Mouse (Mus musculus) frontal cortex, postnatal 25 days (tissue): ENCODE measurements at regions not wholly inside any gene's neighbourhood (a gene's known extent, or its start where the extent isn't known, plus 50 kb on each side); places are given as distances from the start of the nearest gene placed in this dataset.

Experiments used
- DNase-seq, 2 experiments: peaks; one replicate each; pipeline ENCODE4 v3.0.0; 2022; ENCODE audit warnings: low spot score in 2 of 2

GRCm38 (mm10) chr12:56275556-56276242 is 70.0 kb downstream of the Mbip start:
- DNase-seq: peak; percentile 25 to 42

DNA sequence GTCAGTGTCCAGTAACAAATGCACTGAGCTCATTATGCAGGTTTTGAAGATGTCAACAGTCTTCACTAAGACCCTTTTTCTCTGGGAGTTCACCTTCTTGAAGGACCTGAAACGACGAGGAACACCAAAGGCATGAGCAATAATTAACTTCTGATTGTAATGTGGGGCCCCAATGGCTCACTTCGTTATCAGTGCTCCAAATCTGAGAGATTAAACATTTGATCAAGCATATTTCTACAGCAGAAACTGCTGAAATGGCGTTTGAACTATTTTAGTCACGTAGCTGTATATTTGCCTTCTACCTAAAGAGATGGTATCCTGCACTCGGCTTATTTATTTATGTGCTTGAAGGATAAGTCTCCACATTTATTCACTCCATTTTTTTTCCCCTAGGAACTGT is 80.6 kb downstream of the Mbip start:
- DNase-seq: no peak

DNA sequence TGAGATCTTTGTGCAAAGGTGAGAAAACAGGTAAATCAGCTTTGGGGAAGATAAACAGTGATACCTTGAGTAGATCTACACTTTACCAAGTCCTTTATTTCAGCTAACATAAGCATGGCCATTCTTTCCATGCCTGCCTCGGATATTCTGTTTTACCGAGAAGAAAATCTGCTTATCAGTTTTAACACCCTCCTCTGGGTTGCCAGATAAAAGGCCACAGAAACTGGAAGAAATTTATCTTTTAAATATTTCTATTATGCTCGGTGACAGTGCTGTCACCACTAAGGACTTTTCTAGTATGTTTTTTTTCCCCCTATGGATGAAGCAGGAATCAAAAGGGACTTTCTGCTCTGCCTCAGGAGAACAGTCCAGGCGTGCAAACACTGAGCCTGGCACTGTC is 84.2 kb downstream of the Mbip start:
- DNase-seq: no peak

DNA sequence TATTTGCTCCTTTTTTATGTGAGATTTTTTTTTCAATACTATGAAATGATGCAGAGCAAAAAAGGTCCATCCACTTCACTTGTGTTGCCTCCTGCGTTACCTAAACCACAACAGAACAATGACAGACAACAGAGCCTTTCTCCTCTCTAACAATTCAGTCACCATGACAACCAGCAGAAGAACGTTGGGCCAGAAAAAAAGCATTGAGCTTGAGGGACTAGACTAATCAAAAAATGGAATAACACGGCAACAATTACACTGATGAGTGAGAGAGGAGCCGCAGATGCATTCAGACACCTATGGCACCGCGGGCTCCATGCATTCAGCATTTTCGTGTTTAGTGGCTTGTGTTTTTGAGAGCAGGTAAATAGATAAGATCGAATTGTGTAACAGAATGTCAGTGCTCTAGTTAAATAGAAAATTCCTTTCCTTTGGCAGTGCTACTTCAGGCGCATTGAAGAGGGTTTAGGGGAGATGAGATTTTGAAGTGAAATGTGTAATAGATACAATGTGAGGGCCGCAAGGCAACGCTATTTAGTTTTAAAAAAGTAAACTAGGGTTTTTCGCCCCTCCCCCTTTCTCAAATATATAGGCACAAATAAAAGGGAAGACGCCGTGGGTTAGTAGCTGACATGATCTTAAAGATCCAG is 87.2 kb downstream of the Mbip start:
- no peak for DNase-seq

- no peak for DNase-seq
These were observed 89.3 kb downstream of the Mbip start for GRCm38 (mm10) chr12:56256243-56256881.

- DNase-seq: no peak
These were observed 92.9 kb downstream of the Mbip start for GRCm38 (mm10) chr12:56252612-56253444.

DNA sequence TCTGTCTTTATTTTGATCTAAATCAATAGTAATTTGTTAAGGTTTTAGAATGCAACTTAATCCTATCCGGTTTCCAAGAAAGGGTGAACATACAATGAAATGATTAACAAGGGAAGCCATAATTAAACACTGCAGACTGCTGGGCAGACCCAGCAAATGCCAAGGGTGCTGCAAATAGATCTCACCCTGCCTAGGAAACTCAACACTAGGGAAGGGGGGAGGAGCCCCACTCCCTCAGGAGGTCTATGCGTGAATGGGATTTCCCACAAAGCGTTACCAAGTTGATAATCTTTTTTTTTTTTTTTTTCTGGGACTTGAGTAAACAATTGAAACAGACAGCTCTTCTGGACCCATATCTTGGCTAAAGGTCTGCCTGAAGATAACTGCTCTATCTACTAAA is 95.4 kb downstream of the Mbip start:
- no peak for DNase-seq

DNA sequence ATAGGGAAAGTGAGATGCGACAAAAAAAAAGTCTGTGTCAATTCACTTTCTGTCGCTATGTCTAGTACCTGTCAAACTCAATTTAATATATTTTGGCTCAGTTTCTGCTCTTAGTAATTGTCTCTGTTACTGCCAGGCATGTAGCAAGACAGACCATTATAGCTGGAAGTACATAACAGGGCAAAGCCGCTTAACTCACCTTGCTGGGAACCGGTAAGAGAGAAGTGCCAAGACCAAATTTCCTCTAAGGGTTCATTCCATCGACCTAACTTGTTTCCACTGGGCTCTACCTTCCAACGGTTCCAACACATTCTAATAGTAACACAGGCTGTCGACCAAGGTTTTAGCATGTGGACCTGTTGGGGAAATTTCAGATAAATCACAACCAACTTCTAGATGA is 99.3 kb downstream of the Mbip start:
- DNase-seq: no peak

DNA sequence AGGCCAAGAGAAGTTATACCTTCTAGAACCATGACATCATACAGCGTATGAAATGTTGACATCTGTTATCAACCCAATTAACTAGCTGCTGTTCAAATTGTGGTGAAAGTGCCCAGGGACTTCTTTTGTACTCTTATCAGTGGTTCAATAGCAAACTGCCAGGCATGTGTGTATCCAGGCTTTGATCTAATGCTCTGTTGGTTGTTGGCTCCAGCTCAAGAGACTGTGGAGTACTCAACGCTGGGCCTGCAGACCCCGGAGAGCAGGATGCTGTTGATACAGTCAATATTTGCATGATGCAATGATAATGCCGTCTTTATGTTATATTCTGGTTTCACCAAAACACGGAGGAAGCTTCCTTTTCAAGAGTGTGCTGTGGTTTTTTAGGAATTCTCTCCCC is 102.9 kb downstream of the Mbip start:
- DNase-seq: no peak

GRCm38 (mm10) chr12:56241735-56242134 is 104.0 kb downstream of the Mbip start:
- DNase-seq: peak; percentile 12 to 24

GRCm38 (mm10) chr12:56240206-56240605 is 105.5 kb downstream of the Mbip start:
- DNase-seq: no peak

- no peak for DNase-seq
These were observed 111.1 kb downstream of the Mbip start for GRCm38 (mm10) chr12:56234571-56234970.

- no peak for DNase-seq
These were observed 112.5 kb downstream of the Mbip start for GRCm38 (mm10) chr12:56233209-56233608.

- DNase-seq: no peak
These were observed 121.4 kb downstream of the Mbip start for GRCm38 (mm10) chr12:56224142-56224895.

DNA sequence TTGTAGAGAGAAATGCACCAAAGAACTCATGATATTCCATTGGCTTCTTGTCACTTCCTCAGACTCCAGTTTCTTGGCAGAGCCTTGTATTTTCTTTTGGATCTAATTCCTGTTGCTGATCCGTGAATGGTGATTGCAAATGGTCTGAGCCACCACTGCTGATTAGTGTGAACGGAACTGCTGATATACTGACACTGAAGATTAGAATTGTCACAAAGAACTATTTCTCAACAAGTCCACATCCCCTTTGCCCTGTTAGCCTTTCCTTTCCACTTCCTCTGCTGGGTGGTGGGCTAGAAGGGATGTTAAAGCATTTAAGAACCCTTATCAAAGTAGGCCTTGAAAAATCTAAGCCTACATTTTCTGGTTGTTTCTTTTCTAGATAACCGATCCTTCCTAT is 152.2 kb downstream of the Mbip start:
- no peak for DNase-seq

GRCm38 (mm10) chr12:56189562-56189961 is 156.1 kb downstream of the Mbip start:
- no peak for DNase-seq

- DNase-seq: no peak
These were observed 185.0 kb downstream of the Mbip start for GRCm38 (mm10) chr12:56160736-56161135.

GRCm38 (mm10) chr12:56144359-56144758 is 201.3 kb downstream of the Mbip start:
- DNase-seq: no peak

- no peak for DNase-seq
These were observed 201.9 kb downstream of the Mbip start for GRCm38 (mm10) chr12:56143789-56144188.

DNA sequence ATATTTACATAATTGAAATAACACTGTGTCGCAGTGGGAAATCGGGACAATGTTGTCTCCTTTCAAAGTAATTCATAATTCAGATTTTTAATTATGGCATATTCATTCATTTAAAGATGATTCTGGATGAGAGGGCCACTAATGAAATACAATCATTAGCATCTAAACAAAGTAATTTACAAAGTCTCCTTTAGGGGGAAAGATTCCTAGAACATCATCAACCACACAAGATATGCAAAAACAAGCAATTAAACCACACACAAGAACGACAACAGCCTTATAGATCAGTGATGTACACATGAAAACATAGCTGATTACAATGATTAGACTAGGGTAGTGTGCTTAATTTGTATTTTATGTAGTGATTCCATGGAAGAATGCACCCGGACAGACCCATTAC is 231.2 kb downstream of the Mbip start:
- DNase-seq: no peak

DNA sequence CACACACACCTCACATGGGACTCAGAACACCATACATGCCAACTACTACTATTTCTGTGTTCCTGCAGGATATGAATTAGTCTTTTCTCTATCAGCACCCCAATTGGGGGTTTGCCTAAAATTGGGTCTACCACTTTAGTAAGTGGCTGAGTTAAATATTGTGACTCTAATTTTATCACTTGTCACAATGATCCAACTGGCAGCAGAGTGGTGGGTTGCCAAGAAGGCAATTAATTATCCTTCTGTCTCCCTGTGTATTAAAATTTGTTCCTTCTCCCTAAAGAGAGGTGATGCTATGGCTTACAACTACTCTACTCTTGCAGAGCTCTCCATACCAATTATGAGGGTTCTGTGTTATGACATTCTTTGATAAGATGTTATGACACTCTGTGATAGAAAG is 245.3 kb downstream of the Brms1l start:
- DNase-seq: no peak

- DNase-seq: no peak
These were observed 228.1 kb downstream of the Brms1l start for GRCm38 (mm10) chr12:56064183-56064582.
